Mouse (Mus musculus) small intestine, adult 2 months (tissue): ENCODE results near the gene Hoxa5.

Source experiments
- CTCF ChIP-seq: fragments of 200-500 bp; IDR thresholded peaks from 2 replicates; pipeline ENCODE4 v1.5.1; 2012; ENCODE audit warnings: low read depth, mild to moderate bottlenecking, control low read depth, inconsistent platforms, low read length, moderate library complexity, mixed read lengths; ENCODE audit not compliant: insufficient replicate concordance, insufficient read length; ENCODE audit errors: extremely low read depth
- POLR2A ChIP-seq: fragments of 200-500 bp; IDR thresholded peaks from 2 replicates; pipeline ENCODE4 v1.6.1; 2012; ENCODE audit warnings: low read depth, mild to moderate bottlenecking, control low read depth, inconsistent platforms, low read length, moderate library complexity

DNA sequence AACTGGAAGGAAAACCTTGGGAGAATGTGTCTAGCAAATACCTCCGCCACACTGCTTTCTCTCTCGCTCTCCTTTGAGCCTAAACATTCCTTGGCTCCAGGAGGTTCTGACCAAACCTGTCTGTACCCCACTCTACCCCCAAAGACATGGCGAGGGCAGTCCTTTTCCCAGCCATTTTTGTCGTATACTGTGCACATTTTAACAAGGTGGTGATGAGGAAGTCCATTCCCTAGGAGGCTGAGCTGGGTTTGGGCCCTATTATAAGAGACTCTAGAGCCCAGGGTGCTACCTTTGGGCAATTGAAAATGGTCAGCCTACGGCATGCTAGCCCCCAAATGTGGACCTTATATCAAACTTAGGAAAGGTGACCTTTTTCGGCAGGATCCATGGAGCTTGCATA, 31.5 kb upstream of the Hoxa5 start:
- TF ChIP-seq CTCF, result no peak
- TF ChIP-seq POLR2A, result no peak
